Mouse (Mus musculus) hindbrain, embryonic 10.5 days (tissue): Measurements from ENCODE around the gene H2-Eb2. TPM values are rescaled to one million over a fixed set of nuclear protein-coding genes. Genes with fewer than 3 reads are reported as not detected.

Experiments
- DNase-seq: peaks from one replicate; pipeline ENCODE4 v3.0.0-alpha.2; 2017; ENCODE audit warnings: low spot score
- H3K27ac ChIP-seq: fragments of 300-500 bp; sonication (generic); 2 replicates; pipeline ENCODE4 v1.5.1; 2016; ENCODE audit warnings: mild to moderate bottlenecking, moderate library complexity
- H3K27me3 ChIP-seq: fragments of 300-500 bp; sonication (generic); 2 replicates; pipeline ENCODE4 v1.6.1; 2016; ENCODE audit warnings: mild to moderate bottlenecking; ENCODE audit not compliant: poor library complexity, insufficient read depth, severe bottlenecking
- H3K36me3 ChIP-seq: fragments of 300-500 bp; sonication (generic); 2 replicates; pipeline ENCODE4 v1.6.1; 2016; ENCODE audit warnings: mild to moderate bottlenecking, moderate library complexity
- H3K4me1 ChIP-seq: fragments of 300-500 bp; sonication (generic); replicated peaks from 2 replicates; pipeline ENCODE4 v1.6.1; 2016; ENCODE audit warnings: mild to moderate bottlenecking
- H3K4me3 ChIP-seq: fragments of 300-500 bp; sonication (generic); 2 replicates; pipeline ENCODE4 v1.5.1; 2016; ENCODE audit warnings: mild to moderate bottlenecking, moderate library complexity
- H3K9me3 ChIP-seq: fragments of 300-500 bp; sonication (generic); 2 replicates; pipeline ENCODE4 v1.6.1; 2016; ENCODE audit warnings: mild to moderate bottlenecking, moderate library complexity
- WGBS: fragments of 180-500 bp; shearing (Covaris S2); methylation state at CpG from one replicate; pipeline ENCODE4 v1.1.7; 2016; 5-methylcytosine and 5-hydroxymethylcytosine counted together
- polyA plus RNA-seq: library from polyadenylated mRNA; unstranded; fragments of >200 nt; fragmentation: Nextera tagmentation; extraction: Ambion mirVana; gene quantifications from 2 replicates; pipeline ENCODE4 v1.2.1, GENCODE M21; 2016

Gene H2-Eb2
- polyA plus RNA-seq, 1 experiment from 2014 or later, result not detected

GRCm38 (mm10) chr17:34345486-34345885 lies 20.0 kb downstream of the H2-Eb2 start:
- H3K4me1 ChIP-seq, result peaks cover 6% of the 10 kb centered on the region; the same call in 1 of the 2 replicates
- WGBS, result 86% methylated on average over 7 of the region's 7 CpGs
- no peak overlapping the region for H3K4me3 ChIP-seq
- no peaks in the 10 kb centered on the region for H3K36me3 ChIP-seq
- H3K27ac ChIP-seq, result no peak overlapping the region
- no peaks in the 10 kb centered on the region; the same call in 1 of the 2 replicates for H3K27me3 ChIP-seq
- no peaks in the 10 kb centered on the region for H3K9me3 ChIP-seq
- no peak for DNase-seq

DNA sequence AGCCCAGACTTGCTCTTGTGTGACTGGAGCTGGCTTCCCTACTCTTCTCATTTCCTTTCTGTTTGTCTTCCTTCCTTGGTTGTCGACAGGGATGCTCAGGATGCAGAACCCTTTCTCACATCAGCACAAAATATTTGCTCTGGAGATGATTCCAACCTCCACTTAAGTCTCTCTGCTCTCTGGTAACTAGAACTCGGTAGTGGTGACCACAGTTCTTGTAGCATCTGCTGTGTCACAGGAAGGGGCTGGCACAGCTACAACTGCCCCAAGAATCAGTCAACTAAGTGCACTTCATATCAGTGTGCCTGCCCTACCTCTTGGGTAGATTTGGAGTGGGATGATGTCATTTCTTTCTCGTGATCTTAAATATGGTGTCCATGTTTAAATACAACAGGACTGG lies 20.6 kb downstream of the H2-Eb2 start:
- Histone ChIP-seq H3K9me3 (no peaks in the 10 kb centered on the region), H3K4me3 (no peak overlapping the region), H3K36me3 (no peaks in the 10 kb centered on the region), H3K4me1 (peaks cover under 1% of the 10 kb centered on the region; the same call in 1 of the 2 replicates), H3K27ac (no peak overlapping the region), H3K27me3 (no peaks in the 10 kb centered on the region; the same call in 1 of the 2 replicates)
- DNase-seq, result no peak
- WGBS, result 87% methylated on average over 3 of the region's 3 CpGs

GRCm38 (mm10) chr17:34347606-34348308 lies 22.3 kb downstream of the H2-Eb2 start:
- H3K4me1 ChIP-seq, result no peaks in the 10 kb centered on the region
- no peak for DNase-seq
- 78% methylated on average over 6 of the region's 6 CpGs for WGBS
- H3K27me3 ChIP-seq, result no peaks in the 10 kb centered on the region; the same call in 1 of the 2 replicates
- no peak overlapping the region for H3K4me3 ChIP-seq
- no peaks in the 10 kb centered on the region for H3K36me3 ChIP-seq
- no peak overlapping the region for H3K27ac ChIP-seq
- no peaks in the 10 kb centered on the region for H3K9me3 ChIP-seq

DNA sequence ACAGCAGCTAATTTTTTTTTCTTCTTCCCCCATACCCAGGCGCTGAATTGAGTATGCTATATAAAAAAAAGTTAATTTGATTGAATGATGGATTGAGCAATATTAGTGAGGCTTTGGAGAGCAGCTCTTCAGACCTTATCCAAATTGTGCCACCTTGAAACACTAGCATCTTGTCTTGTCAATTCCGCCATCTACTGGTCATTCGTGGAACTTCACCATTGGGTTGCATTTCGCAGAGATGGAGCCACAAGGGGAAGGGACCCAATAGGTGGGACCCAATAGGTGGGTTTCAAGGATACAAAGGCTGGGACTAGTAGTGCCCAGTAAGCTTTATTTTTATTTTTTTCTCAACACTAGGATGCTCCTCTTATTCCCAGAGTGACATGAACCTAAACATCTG lies 24.0 kb downstream of the H2-Eb2 start:
- Histone ChIP-seq H3K9me3 (no peaks in the 10 kb centered on the region), H3K27me3 (no peaks in the 10 kb centered on the region; the same call in 1 of the 2 replicates), H3K4me1 (no peaks in the 10 kb centered on the region), H3K27ac (no peak overlapping the region), H3K36me3 (no peaks in the 10 kb centered on the region), H3K4me3 (no peak overlapping the region)
- DNase-seq, result peak; percentile 78
- 3% methylated on average over 4 of the region's 4 CpGs for WGBS

- no peak within 1 kb of the TSS for H3K4me3 ChIP-seq
- no peaks in the 10 kb centered on the region for H3K36me3 ChIP-seq
- no peaks in the 10 kb centered on the region; the same call in 1 of the 2 replicates for H3K27me3 ChIP-seq
- no peak for DNase-seq
- H3K9me3 ChIP-seq, result no peaks in the 10 kb centered on the region
- 88% methylated on average over 5 of the region's 5 CpGs for WGBS
- H3K27ac ChIP-seq, result no peak within 1 kb of the TSS
- H3K4me1 ChIP-seq, result no peaks in the 10 kb centered on the region
These were observed 29.1 kb downstream of the H2-Eb2 start, which contains the start of gene Btnl2 for GRCm38 (mm10) chr17:34354539-34354938. Gene Btnl2 (plus strand): TSS chr17:34354822.

GRCm38 (mm10) chr17:34354940-34355339 lies 29.5 kb downstream of the H2-Eb2 start:
- no peaks in the 10 kb centered on the region for H3K9me3 ChIP-seq
- WGBS, result 92% methylated on average over 1 of the region's 1 CpGs
- H3K27me3 ChIP-seq, result no peaks in the 10 kb centered on the region; the same call in 1 of the 2 replicates
- no peak overlapping the region for H3K4me3 ChIP-seq
- no peaks in the 10 kb centered on the region for H3K36me3 ChIP-seq
- H3K27ac ChIP-seq, result no peak overlapping the region
- DNase-seq, result no peak
- H3K4me1 ChIP-seq, result no peaks in the 10 kb centered on the region

DNA sequence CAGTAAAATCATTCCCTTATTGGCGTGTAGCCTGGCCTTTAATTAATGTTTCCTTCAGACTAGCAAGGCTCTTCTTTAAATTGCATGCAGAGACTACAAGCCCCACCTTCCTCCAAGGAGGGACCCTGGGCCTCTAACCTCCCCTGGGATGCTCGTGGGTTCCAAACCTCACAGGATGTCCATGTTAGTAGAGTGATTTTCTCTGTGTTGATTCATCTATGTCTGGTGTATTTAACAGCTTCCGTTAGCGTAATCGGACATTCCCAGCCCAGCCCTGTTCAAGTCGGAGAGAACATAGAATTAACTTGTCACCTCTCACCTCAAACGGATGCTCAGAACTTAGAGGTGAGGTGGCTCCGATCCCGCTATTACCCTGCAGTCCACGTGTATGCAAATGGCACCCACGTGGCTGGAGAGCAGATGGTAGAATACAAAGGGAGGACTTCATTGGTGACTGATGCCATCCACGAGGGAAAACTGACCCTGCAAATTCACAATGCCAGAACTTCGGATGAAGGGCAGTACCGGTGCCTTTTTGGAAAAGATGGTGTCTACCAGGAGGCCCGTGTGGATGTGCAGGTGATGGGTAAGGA lies 37.6 kb downstream of the H2-Eb2 start:
- Histone ChIP-seq H3K4me1 (no peaks in the 10 kb centered on the region), H3K27me3 (no peaks in the 10 kb centered on the region), H3K36me3 (no peaks in the 10 kb centered on the region), H3K4me3 (no peak overlapping the region), H3K27ac (no peak overlapping the region), H3K9me3 (no peaks in the 10 kb centered on the region)
- WGBS, result 84% methylated on average over 15 of the region's 15 CpGs
- DNase-seq, result no peak

DNA sequence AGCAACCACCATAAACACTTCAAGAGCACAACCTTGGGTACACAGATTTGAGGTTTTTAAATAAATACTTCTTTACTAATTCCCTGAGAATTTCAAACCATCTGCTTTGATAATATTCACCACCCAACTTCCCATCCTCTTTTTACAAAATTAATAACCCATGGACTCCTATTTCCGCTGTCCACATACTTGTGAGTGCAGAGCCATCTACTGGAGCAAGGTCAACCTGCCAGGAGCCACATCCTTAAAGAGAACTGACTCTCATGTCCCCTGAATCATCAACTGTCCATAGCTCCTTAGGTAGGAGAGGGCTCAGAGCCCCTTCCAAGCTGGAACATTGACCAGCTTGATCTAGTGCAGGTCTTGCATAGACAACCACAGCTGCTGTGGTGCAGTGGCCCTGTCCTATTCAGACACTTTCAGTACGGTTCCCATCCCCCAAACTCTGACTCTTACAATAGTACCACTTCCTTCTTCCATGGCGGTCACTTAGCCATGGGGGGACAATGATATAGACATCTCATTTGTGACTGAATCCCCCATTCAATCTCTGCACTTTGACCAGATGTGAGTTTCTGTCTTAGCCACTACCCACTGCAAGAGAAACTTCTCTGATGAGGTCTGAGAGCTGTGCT lies 38.3 kb downstream of the H2-Eb2 start:
- no peaks in the 10 kb centered on the region for H3K36me3 ChIP-seq
- DNase-seq, result no peak
- H3K9me3 ChIP-seq, result no peaks in the 10 kb centered on the region
- H3K27ac ChIP-seq, result no peak overlapping the region
- H3K4me1 ChIP-seq, result no peaks in the 10 kb centered on the region
- WGBS, result 83% methylated on average over 3 of the region's 3 CpGs
- no peaks in the 10 kb centered on the region for H3K27me3 ChIP-seq
- no peak overlapping the region for H3K4me3 ChIP-seq

GRCm38 (mm10) chr17:34365031-34365430 lies 39.6 kb downstream of the H2-Eb2 start:
- WGBS, result 82% methylated on average over 10 of the region's 10 CpGs
- H3K27ac ChIP-seq, result no peak overlapping the region
- no peak overlapping the region for H3K4me3 ChIP-seq
- H3K36me3 ChIP-seq, result no peaks in the 10 kb centered on the region
- H3K4me1 ChIP-seq, result no peaks in the 10 kb centered on the region
- DNase-seq, result no peak
- no peaks in the 10 kb centered on the region for H3K9me3 ChIP-seq
- no peaks in the 10 kb centered on the region for H3K27me3 ChIP-seq

GRCm38 (mm10) chr17:34370563-34370962 lies 45.1 kb downstream of the H2-Eb2 start:
- DNase-seq, result no peak
- no peaks in the 10 kb centered on the region for H3K9me3 ChIP-seq
- no peak overlapping the region for H3K27ac ChIP-seq
- H3K36me3 ChIP-seq, result no peaks in the 10 kb centered on the region
- no peak overlapping the region for H3K4me3 ChIP-seq
- no peaks in the 10 kb centered on the region for H3K4me1 ChIP-seq
- WGBS, result 74% methylated on average over 4 of the region's 4 CpGs
- no peaks in the 10 kb centered on the region for H3K27me3 ChIP-seq

GRCm38 (mm10) chr17:34373055-34373709 lies 47.7 kb downstream of the H2-Eb2 start:
- 87% methylated on average over 6 of the region's 6 CpGs for WGBS

GRCm38 (mm10) chr17:34376847-34377246 lies 51.4 kb downstream of the H2-Eb2 start, which contains the start of gene Btnl1:
Gene Btnl1 (plus strand): TSS chr17:34377132.
- WGBS, result 85% methylated on average over 2 of the region's 2 CpGs
- H3K27me3 ChIP-seq, result no peaks in the 10 kb centered on the region
- no peaks in the 10 kb centered on the region for H3K9me3 ChIP-seq
- H3K4me3 ChIP-seq, result no peak within 1 kb of the TSS
- H3K36me3 ChIP-seq, result no peaks in the 10 kb centered on the region
- DNase-seq, result no peak
- H3K4me1 ChIP-seq, result no peaks in the 10 kb centered on the region
- no peak within 1 kb of the TSS for H3K27ac ChIP-seq

More at GRCm38 (mm10) chr17:34373055-34373709, 47.7 kb downstream of the H2-Eb2 start:
- no peaks in the 10 kb centered on the region for H3K4me1 ChIP-seq
- no peaks in the 10 kb centered on the region for H3K27me3 ChIP-seq
- DNase-seq, result no peak
- no peaks in the 10 kb centered on the region for H3K9me3 ChIP-seq
- no peaks in the 10 kb centered on the region for H3K36me3 ChIP-seq
- H3K27ac ChIP-seq, result no peak overlapping the region
- no peak overlapping the region for H3K4me3 ChIP-seq
